Mouse (Mus musculus): Measurements from ENCODE around the gene Nutm1. TPM values are rescaled to one million over a fixed set of nuclear protein-coding genes. Genes with fewer than 3 reads are reported as not detected.

Nutm1 gene
- polyA plus RNA-seq, 1 experiment from 2014 or later = not detected

DNA sequence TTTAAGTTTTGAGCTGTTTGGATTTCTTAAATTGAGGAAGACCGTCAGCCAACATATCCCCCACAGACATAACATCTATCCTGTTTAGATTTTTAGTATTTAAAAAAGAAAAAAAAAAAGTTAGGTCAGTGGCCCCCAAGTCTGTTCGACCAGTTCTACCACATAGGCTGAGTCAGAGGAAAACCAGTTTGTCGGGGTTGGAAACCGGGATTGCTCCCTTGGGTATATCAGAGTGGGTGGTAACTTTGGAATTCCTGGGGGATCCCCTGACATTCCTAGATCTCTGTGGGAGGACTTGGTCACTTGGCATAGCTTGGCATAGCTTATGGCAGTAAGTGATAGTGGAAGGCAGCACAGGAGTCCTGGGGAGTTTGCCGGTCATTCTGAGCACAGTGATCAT, 13.8 kb downstream of the Nutm1 start:
- H3K27me3 ChIP-seq (ENCODE audit: control insufficient read depth, insufficient read depth, low read length) = no peaks in the 10 kb centered on the region
- H3K9ac ChIP-seq (replicated peaks; ENCODE audit: low read depth, low read length) = no peak overlapping the region
- H3K27ac ChIP-seq (ENCODE audit: low read depth, low read length) = no peak overlapping the region
- H3K4me2 ChIP-seq (ENCODE audit: low read depth, low read length) = no peak overlapping the region
- no peaks in the 10 kb centered on the region for H3K9me3 ChIP-seq (ENCODE audit: control insufficient read depth, low read length)
- WGBS = 88% methylated on average over 5 of the region's 5 CpGs
- H3K4me1 ChIP-seq (ENCODE audit: control insufficient read depth, insufficient read depth, low read length) = 0 out of 2 replicates have a peak, but pooled peaks cover 2% of the 10 kb centered on the region
- H3K4me3 ChIP-seq (ENCODE audit: low read depth, low read length) = no peak overlapping the region
- ATAC-seq (ENCODE audit: low read depth) = no peak
- no peaks in the 10 kb centered on the region; the same call in 1 of the 2 replicates for H3K36me3 ChIP-seq (ENCODE audit: control insufficient read depth, insufficient read depth, low read length)

DNA sequence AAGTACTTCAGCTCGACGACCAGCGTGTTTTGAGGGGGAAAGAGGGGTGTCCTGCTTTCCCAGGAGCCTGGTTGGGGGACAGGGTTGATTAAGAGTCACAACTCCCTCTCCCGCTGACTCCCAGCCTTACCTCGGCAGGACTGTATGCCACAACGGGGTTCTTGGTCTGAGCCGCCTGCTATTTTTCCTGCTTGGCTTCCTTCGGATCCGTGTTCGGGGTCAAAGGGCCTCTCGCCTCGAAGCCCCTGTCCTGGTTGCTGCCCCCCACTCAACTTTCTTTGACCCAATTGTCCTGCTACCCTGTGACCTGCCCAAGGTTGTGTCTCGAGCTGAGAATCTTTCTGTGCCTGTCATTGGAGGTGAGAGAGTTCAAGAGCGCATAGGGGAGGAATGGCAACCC, 17.3 kb downstream of the Nutm1 start:
- Histone ChIP-seq H3K9ac (replicated peaks; ENCODE audit: low read depth, low read length) (no peak overlapping the region), H3K4me2 (ENCODE audit: low read depth, low read length) (no peak overlapping the region), H3K36me3 (ENCODE audit: control insufficient read depth, insufficient read depth, low read length) (no peaks in the 10 kb centered on the region), H3K9me3 (ENCODE audit: control insufficient read depth, low read length) (no peaks in the 10 kb centered on the region), H3K4me3 (ENCODE audit: low read depth, low read length) (no peak overlapping the region), H3K27ac (ENCODE audit: low read depth, low read length) (no peak overlapping the region), H3K4me1 (ENCODE audit: control insufficient read depth, insufficient read depth, low read length) (0 out of 2 replicates have a peak, but pooled peaks cover 4% of the 10 kb centered on the region), H3K27me3 (ENCODE audit: control insufficient read depth, insufficient read depth, low read length) (no peaks in the 10 kb centered on the region)
- 85% methylated on average over 14 of the region's 14 CpGs for WGBS
- ATAC-seq (ENCODE audit: low read depth) = no peak

DNA sequence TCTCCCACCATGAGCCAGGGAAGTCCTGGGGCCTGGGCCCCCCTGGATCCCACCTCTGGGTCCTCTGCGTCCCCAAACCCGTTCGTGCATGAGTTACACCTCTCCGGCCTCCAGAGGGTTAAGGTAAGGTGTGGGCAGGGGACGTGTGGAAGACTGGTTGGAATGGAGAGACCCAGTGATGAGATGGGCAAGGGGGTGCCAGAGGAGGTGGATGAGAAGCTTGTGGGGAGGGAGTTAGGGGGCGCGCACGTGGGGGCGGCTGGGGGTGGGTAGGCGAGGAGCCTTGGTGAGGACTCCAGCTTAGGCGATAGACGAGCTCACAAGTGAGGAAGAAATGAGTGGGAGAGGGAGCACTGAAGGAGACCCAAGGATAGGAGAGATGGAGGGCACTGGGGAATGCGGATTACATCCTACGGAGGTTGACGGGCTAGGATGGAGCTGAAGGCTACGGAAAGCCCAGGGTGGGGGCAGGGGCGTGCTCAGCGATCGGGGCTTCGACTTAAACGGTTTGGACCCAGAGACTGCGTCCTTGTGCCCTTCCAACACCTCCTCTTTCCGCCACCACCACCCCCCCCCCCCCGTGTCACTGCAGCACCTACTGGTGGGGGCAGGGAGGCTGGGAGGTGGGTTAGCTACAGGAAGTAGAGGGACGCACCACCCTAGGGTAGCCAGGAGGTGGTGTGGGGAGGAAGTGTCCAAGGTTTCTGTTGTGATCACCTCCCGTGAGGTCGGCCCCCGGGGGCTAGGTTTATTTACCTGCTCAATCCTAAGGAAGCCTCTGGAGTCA, 19.0 kb downstream of the Nutm1 start:
- Histone ChIP-seq H3K9ac (replicated peaks; ENCODE audit: low read depth, low read length) (peak overlapping the region; percentile 93), H3K36me3 (ENCODE audit: control insufficient read depth, insufficient read depth, low read length) (no peaks in the 10 kb centered on the region), H3K9me3 (ENCODE audit: control insufficient read depth, low read length) (no peaks in the 10 kb centered on the region), H3K4me3 (ENCODE audit: low read depth, low read length) (peak overlapping the region; percentile 83), H3K27me3 (ENCODE audit: control insufficient read depth, insufficient read depth, low read length) (no peaks in the 10 kb centered on the region), H3K27ac (ENCODE audit: low read depth, low read length) (peak overlapping the region; percentile 96), H3K4me1 (ENCODE audit: control insufficient read depth, insufficient read depth, low read length) (0 out of 2 replicates have a peak, but pooled peaks cover 4% of the 10 kb centered on the region), H3K4me2 (ENCODE audit: low read depth, low read length) (peak overlapping the region; percentile 84)
- peak; percentile 70 for ATAC-seq (ENCODE audit: low read depth)
- under 1% methylated on average over 26 of the region's 28 CpGs for WGBS

DNA sequence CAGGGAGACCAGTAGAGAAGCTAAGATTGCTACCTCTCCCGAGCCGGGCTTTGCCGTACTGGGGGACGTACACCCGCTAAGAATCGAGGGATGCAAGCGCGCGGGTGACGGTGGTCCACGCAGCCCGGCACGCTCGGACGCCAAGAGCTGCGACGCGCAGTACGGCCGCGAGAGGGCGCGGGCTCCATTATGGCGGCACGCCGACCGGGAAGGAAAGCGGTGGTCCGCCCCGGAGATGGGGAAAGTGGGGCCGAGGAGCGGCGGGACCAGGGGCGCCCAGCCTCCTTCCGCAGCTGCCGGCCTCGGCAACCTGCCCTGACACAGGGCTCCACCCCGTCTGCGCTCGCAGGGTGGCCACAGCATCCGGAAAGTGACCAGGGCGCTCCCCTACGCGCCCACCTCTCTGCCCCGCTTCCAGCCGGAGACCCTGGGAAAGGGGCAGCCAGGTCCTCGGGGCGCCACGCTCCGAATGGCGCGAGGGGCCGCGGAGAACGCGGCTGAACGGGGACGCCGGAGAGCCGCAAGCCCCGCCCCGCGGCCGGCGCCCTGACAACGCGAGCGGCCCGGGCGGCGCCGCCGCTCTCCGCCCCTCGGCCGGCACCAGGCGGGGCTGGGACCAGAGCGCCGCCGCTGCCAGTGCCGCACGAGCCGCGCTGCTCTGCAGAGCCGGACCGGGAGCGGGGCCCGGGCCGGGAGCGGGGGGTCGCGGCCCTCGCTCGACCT, 19.7 kb downstream of the Nutm1 start, which contains the start of gene Lpcat4:
Gene Lpcat4, plus strand, starts transcription at position 257 of the 723 bp plus-strand sequence.
- no peaks in the 10 kb centered on the region for H3K36me3 ChIP-seq (ENCODE audit: control insufficient read depth, insufficient read depth, low read length)
- no peaks in the 10 kb centered on the region for H3K9me3 ChIP-seq (ENCODE audit: control insufficient read depth, low read length)
- under 1% methylated on average over 82 of the region's 94 CpGs for WGBS
- 0 out of 2 replicates have a peak, but pooled peaks cover 4% of the 10 kb centered on the region for H3K4me1 ChIP-seq (ENCODE audit: control insufficient read depth, insufficient read depth, low read length)
- no peaks in the 10 kb centered on the region for H3K27me3 ChIP-seq (ENCODE audit: control insufficient read depth, insufficient read depth, low read length)
- H3K9ac ChIP-seq (replicated peaks; ENCODE audit: low read depth, low read length) = peak within 1 kb of the TSS; percentile 93
- H3K27ac ChIP-seq (ENCODE audit: low read depth, low read length) = peak within 1 kb of the TSS; percentile 96
- peak within 1 kb of the TSS; percentile 83 for H3K4me3 ChIP-seq (ENCODE audit: low read depth, low read length)
- peak; percentile 89 for ATAC-seq (ENCODE audit: low read depth)
- peak within 1 kb of the TSS; percentile 84 for H3K4me2 ChIP-seq (ENCODE audit: low read depth, low read length)

DNA sequence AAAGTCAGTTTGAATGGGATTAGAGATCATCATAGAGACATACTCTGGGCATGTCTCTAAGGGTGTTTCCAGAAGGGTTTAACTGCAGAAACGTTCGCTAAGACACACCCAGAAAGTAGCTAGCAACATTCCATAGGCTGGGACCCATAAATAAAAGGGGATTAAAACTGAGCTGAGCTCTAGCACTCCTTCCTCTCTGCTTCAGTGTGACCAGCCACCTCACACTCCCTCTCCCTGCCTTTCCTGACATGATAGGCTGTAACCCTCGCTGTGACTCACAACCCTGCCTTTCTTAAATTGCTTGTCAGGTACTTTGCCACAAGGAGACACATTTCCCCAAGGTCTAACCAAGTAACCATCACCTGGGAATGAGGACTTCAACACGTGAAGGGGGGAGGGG, 21.1 kb downstream of the Nutm1 start:
- H3K27me3 ChIP-seq (ENCODE audit: control insufficient read depth, insufficient read depth, low read length) = no peaks in the 10 kb centered on the region
- no peak overlapping the region for H3K4me3 ChIP-seq (ENCODE audit: low read depth, low read length)
- H3K9me3 ChIP-seq (ENCODE audit: control insufficient read depth, low read length) = no peaks in the 10 kb centered on the region
- H3K36me3 ChIP-seq (ENCODE audit: control insufficient read depth, insufficient read depth, low read length) = no peaks in the 10 kb centered on the region
- H3K9ac ChIP-seq (replicated peaks; ENCODE audit: low read depth, low read length) = no peak overlapping the region
- ATAC-seq (ENCODE audit: low read depth) = no peak
- WGBS = 10% methylated on average over 4 of the region's 4 CpGs
- H3K4me2 ChIP-seq (ENCODE audit: low read depth, low read length) = no peak overlapping the region
- no peak overlapping the region for H3K27ac ChIP-seq (ENCODE audit: low read depth, low read length)
- H3K4me1 ChIP-seq (ENCODE audit: control insufficient read depth, insufficient read depth, low read length) = 0 out of 2 replicates have a peak, but pooled peaks cover 4% of the 10 kb centered on the region

DNA sequence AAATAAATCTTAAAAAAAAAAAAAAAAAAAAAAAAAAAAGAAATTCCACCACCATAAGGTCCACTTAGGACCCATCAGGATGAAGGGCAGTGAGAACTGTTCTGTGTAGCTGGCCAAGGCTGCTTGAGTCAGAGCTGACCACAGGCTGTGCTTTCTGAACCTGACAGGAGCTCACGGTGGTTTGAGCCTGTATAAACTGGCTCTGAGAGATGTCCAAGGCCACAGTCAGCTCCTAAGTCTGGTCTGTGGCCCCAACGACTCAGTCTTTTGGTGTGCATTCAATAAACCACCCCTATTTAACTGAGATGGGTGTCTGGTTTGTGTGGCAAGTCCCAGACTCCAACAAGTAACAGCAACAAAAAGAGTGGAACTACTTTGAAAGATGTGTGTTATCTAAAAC, 22.5 kb downstream of the Nutm1 start:
- no peaks in the 10 kb centered on the region for H3K36me3 ChIP-seq (ENCODE audit: control insufficient read depth, insufficient read depth, low read length)
- no peak overlapping the region for H3K4me3 ChIP-seq (ENCODE audit: low read depth, low read length)
- H3K9ac ChIP-seq (replicated peaks; ENCODE audit: low read depth, low read length) = no peak overlapping the region
- H3K27ac ChIP-seq (ENCODE audit: low read depth, low read length) = no peak overlapping the region
- H3K4me1 ChIP-seq (ENCODE audit: control insufficient read depth, insufficient read depth, low read length) = 0 out of 2 replicates have a peak, but pooled peaks cover 4% of the 10 kb centered on the region
- H3K27me3 ChIP-seq (ENCODE audit: control insufficient read depth, insufficient read depth, low read length) = no peaks in the 10 kb centered on the region
- H3K9me3 ChIP-seq (ENCODE audit: control insufficient read depth, low read length) = no peaks in the 10 kb centered on the region
- WGBS = 86% methylated on average over 2 of the region's 2 CpGs
- ATAC-seq (ENCODE audit: low read depth) = no peak
- H3K4me2 ChIP-seq (ENCODE audit: low read depth, low read length) = no peak overlapping the region

DNA sequence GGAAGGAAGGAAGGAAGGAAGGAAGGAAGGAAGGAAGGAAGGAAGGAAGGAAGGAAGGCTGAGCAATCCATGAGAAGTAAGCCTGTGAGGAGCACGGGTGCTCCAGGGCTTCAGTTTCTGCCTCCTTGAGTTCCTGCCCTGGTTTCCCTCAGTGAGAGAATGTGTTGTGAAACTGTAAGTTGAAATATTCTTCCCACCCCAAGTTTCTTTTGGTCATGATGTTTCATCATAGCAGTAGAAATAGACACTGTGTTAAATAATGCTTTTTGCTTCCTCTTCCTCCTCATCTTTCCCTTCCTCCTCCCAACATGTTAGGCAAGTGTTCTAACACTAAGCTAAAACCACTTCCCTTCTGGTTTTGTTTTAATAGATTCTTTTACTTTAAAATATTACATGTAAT, 26.5 kb downstream of the Nutm1 start:
- no peaks in the 10 kb centered on the region for H3K27me3 ChIP-seq (ENCODE audit: control insufficient read depth, insufficient read depth, low read length)
- no peaks in the 10 kb centered on the region for H3K9me3 ChIP-seq (ENCODE audit: control insufficient read depth, low read length)
- no peak overlapping the region for H3K4me2 ChIP-seq (ENCODE audit: low read depth, low read length)
- ATAC-seq (ENCODE audit: low read depth) = no peak
- H3K4me3 ChIP-seq (ENCODE audit: low read depth, low read length) = no peak overlapping the region
- H3K9ac ChIP-seq (replicated peaks; ENCODE audit: low read depth, low read length) = no peak overlapping the region
- H3K27ac ChIP-seq (ENCODE audit: low read depth, low read length) = no peak overlapping the region
- no peaks in the 10 kb centered on the region for H3K4me1 ChIP-seq (ENCODE audit: control insufficient read depth, insufficient read depth, low read length)
- H3K36me3 ChIP-seq (ENCODE audit: control insufficient read depth, insufficient read depth, low read length) = no peaks in the 10 kb centered on the region
- 100% methylated on average over 1 of the region's 1 CpGs for WGBS

DNA sequence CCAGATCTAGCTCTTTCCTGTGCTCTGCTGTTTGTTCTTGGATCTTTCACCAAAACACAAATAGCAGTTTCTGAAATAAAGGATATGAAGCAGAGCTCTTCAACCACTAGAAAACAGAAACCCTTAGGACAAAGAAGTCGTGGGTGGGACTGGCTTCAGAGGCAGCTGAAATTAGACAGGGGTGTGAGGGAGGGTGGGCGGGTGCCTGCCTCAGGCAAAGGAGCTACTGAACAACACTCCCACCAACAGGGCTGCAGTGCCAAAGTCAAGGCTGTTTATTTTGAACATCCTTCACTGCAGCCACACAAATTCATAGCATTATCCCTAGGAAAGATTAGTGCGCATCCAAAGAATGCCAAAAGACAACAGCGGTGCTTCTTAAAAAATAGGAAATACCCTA, 34.7 kb downstream of the Nutm1 start:
- Histone ChIP-seq H3K27ac (ENCODE audit: low read depth, low read length) (no peak overlapping the region), H3K9ac (replicated peaks; ENCODE audit: low read depth, low read length) (no peak overlapping the region), H3K36me3 (ENCODE audit: control insufficient read depth, insufficient read depth, low read length) (no peaks in the 10 kb centered on the region), H3K27me3 (ENCODE audit: control insufficient read depth, insufficient read depth, low read length) (no peaks in the 10 kb centered on the region), H3K9me3 (ENCODE audit: control insufficient read depth, low read length) (no peaks in the 10 kb centered on the region), H3K4me2 (ENCODE audit: low read depth, low read length) (no peak overlapping the region), H3K4me3 (ENCODE audit: low read depth, low read length) (no peak overlapping the region), H3K4me1 (ENCODE audit: control insufficient read depth, insufficient read depth, low read length) (no peaks in the 10 kb centered on the region)
- ATAC-seq (ENCODE audit: low read depth) = no peak
- 72% methylated on average over 4 of the region's 4 CpGs for WGBS

DNA sequence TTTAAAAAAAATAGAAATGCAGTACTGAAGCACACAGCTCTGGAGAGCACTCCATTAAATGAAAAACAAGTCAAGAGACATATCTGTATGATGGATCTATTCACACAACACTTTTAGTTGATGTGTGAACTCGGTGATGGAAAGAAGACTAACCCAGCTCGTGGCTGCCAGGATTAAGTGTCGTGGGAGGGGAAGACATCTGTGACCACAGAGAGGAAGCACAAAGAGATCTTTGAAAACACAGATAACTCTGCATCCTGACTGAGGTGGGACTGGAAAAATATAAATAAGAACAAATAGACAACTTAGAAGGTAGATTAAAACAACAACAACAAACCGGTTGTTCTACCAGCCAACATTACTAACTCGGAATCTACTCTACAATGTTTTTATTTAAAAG, 36.5 kb downstream of the Nutm1 start:
- no peak overlapping the region for H3K9ac ChIP-seq (replicated peaks; ENCODE audit: low read depth, low read length)
- no peaks in the 10 kb centered on the region for H3K36me3 ChIP-seq (ENCODE audit: control insufficient read depth, insufficient read depth, low read length)
- H3K27me3 ChIP-seq (ENCODE audit: control insufficient read depth, insufficient read depth, low read length) = no peaks in the 10 kb centered on the region
- H3K4me3 ChIP-seq (ENCODE audit: low read depth, low read length) = no peak overlapping the region
- WGBS = 78% methylated on average over 5 of the region's 5 CpGs
- H3K9me3 ChIP-seq (ENCODE audit: control insufficient read depth, low read length) = no peaks in the 10 kb centered on the region
- H3K4me1 ChIP-seq (ENCODE audit: control insufficient read depth, insufficient read depth, low read length) = no peaks in the 10 kb centered on the region
- H3K4me2 ChIP-seq (ENCODE audit: low read depth, low read length) = no peak overlapping the region
- no peak for ATAC-seq (ENCODE audit: low read depth)
- no peak overlapping the region for H3K27ac ChIP-seq (ENCODE audit: low read depth, low read length)
